Mouse (Mus musculus) heart, adult 11 months (tissue): ENCODE results near the gene Zfp146.
"Not testable (repeated sequence)": the region's sequence is repeated elsewhere in the genome, so short reads cannot be mapped to it uniquely, and the experiment has no call there.

Experiments
- DNase-seq: peaks from one replicate; pipeline ENCODE4 v3.0.0; 2022

Gene Zfp146

DNA sequence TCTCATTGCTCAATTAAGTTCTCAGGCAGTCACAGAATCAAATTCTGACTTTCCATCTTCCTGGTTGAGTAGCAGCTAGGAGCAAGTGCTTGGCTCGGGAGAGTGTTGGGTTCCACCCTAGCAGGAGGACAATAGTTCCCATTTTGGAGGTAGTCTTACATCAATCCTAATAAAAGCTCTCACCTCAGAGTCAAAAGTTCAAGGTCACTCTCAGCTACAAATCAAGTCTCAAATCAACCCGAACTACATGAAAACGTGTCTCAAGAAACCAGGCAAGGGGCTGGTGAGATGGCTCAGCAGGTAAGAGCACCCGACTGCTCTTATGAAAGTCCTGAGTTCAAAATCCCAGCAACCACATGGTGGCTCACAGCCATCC, 19.6 kb upstream of the Zfp146 start:
- DNase-seq: no peak

DNA sequence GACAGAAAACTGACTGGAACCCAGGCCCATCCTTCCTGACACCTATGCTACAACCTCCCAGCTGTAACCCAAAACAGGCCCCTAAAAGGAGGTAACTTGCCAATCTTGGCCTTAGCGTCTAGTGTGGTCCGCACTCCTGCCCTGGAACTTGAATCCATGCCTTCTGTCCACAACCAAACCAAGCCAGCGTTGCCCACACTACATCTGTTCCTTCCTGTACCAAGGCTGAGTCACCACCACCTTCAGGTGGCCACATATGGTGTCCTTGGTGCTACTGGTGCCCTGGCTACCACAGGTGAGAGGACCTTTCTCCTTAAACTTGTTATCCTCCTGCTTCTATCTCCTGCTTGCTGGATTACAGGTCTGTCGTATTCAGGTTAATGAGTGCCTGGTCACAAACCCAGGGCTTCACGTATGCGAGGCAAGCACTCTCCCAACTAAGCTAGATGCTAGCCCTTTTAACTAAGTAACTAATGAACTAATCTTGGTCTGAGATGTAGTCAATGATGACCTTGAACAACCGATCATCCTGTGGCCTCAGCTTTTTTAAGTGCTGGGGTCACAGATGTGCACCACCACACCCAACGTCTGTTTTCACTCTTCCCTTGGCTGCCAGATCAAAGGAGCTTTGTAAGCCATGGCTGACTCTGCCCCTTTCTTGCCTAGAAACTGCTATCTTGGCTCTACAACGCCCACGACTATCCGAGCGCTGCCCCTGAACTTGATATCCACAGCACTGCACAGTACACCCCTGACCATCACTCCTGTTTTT, 19.0 kb upstream of the Zfp146 start:
- DNase-seq: no peak

DNA sequence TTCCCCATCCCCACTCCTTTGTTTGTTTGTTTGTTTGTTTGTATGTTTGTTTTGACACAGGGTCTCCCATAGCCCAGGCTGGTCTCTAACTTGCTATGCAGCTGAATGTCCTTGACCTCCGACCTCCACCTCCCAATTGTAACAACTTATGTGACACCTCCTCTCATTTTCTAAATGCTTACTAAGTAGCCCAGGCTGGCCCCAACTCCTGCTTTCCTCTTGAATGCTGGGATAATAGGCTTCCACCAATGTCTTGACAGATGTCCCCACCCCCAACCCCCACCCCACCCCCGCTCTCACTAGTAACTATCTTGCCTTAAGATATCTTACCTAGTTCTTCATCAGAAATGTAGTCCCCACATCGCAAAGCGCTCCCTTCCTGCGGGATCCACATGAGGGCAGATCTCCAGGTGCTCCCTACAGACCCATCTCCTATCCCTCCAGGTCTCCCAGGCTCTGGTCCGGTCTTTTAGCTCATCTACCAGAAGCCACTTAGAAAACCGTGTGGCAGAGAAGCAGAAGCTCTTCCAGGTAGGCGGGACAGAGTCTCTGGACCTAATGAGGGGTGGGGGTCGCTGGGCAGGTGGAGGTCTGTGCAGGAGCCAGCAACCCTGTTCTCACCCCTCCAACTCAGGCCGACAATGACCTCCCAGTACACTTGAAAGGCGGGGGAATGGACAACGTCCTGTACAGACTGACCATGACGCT, 15.2 kb upstream of the Zfp146 start:
- DNase-seq: peak; percentile 95

DNA sequence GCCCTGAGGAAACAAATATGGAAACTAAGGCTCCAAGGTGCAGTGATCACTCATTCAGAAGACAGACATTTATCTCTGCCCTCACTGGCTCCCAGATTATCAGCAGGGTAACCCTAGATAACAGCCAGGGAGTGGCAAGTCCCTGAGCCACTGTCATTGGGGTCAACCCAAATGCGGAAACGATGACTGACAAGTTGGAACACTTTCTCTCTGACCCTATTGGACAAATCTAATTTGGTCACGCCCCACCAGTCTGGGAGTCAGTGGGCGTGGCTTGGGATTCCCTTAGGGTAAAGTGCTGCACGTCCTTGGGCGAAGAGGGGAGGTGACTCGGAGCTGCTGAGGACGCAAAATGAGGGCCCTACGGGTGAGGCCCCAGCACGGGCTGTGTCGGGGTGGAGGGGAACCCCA, 14.3 kb upstream of the Zfp146 start, which contains the start of gene Cox7a1:
TSS of gene Cox7a1 (plus strand) at position 266 of the 411 bp plus-strand sequence.
- DNase-seq: peak; percentile 99

DNA sequence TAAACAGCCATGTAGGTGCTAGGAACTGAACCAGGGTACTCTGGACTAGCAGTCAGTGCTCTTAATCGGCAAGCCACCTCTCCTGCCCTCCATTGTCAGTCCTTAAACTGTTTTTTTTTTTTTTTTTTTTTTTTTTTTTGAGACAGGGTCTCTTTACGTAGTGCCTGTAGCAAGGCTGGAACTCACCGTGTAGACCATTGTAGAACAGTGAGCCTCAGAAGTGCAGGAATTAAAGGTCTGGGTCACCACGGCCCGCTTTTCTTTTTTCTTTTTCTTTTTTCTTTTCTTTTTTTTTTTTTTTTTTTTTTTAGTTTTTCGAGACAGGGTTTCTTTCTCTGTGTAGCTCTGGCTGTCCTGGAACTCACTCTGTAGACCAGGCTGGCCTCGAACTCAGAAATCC, 13.6 kb upstream of the Zfp146 start:
- not testable (repeated sequence) for DNase-seq

DNA sequence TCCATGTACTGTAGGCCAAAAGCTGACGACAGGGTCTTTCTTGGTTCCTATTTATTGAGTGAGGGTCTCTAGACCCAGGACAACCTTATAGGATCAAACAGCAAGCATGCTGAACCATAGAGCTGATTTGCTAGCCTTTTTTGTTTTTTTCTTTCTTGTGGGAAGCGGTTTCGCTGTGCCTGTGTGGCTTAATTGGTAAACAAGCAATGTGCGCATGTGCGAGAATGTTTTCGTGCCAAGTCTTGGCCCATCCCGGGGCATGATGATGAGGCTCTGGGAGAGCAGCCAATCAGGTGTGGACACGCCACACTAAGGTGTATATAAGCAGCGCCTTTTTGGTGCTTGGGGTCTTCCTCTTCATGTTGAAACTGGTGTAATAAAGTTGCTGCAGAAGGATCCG, 12.4 kb upstream of the Zfp146 start:
- not testable (repeated sequence) for DNase-seq

DNA sequence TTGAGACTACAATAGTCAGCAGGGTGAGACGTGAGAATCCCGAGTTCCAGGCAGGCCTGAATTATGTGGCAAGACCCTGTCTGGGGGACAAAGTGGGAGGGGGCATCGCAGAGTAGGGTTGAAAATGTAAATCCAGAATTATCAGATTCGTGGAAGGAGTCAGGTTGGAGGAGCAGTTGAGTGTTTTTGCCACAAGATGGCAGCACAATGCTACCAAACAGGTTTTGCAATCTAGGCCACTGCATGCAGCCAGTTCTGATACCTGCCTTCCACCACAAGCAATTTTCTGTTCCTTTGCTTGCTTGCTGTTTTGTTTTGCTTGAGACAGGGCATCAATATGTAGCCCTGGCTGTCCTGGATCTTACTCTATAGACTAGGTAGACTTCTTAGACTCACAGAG, 11.8 kb upstream of the Zfp146 start:
- peak; percentile 94 for DNase-seq

DNA sequence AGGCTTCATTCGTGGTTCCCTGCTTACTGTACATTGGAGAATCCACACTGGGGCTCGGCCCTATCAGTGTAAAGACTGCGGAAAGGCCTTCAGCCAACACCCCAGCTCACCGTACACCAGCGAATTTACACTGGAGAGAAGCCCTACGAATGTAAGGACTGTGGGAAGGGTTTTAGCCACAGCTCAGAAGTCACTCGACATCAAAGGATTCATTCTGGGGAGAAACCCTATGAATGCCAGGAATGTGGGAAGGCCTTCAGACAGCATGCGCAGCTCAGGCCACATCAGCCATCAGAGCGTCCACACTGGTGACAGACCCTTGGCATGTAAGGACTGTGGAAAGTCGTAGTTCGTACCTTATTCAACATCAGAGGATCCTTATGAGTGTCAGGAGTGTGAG, 8.7 kb upstream of the Zfp146 start:
- DNase-seq: no peak

DNA sequence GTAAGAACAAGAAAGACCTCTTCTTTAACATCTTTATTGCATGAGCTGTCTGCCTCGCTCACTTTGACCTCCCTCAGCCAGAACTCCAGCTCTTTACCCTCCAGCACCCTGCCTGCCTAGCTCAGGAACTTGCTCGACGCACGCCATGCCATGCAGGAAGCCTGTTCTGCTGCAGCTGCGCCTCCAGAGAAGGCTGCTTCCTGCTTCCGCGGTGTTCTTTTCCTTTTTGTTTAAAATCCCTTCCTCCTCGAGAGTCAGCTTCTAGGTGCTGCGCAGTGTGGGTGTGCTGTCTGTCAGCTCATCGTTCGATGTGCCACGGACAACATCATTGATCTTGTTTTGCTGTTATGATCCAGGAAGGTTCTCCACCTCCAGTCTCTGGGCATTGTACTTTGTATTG, 6.9 kb upstream of the Zfp146 start:
- no peak for DNase-seq

DNA sequence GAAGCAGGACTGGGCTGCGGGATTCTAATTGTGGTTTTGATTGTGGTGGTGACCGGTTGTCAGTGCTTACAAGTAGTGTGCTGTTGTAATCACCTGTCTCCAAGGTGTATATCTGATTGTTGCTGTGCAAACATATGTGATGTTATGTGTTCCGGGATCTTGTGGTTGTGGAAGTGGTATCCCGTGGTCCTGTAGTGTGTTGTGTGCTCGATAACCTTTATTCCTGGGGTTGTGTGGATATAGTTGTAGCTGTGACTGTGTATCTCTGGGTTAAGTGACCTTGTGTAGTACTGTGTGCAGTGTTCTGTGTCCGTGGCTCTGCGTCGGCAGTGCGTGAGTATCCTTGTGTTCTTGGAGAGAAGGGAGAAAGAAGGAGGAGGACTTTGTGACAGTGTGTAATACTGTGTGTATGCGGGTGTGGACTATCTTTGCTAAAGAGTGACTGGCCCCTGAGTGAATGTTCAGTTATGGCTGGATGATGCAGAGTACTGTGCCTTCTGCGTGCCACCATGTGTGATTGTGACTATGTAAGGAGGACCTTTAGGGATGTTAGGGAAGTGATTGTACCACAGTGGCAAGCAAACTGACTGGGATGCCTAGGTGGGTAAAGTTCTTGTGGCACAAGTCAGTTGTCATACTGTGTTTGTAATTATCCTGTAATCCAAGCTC, 867 bp upstream of the Zfp146 start:
- DNase-seq: peak; percentile 77

DNA sequence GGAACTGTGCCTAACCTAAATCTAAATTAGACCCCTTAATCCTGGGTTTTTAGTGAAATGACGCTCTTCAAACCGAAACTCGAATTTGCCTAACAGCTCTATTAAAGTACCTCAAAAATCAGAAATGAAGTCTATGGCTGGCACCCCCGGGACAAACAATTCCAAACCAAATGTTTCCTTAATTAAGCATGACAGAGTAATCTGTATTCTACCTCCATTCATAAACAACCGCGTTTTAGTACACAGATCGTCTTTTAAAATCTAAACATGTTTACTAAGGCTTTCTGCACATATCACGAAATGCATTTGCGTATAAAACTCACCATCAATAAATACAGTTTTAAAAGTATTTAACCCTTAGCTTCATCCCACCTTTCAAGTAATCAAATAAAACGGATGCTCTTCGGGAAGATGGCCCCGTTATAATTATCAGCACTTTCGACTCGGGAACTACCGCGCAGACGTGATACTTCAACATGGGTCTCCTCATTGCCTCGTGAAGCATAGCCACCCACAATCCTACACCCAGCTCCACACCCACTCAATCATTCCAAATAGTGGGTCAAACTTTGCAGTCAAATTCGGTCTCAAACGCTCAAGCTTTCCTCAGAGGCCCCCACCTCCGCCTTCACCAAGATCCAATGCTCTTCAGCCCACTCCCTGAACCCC, 502 bp downstream of the Zfp146 start:
- DNase-seq: no peak

DNA sequence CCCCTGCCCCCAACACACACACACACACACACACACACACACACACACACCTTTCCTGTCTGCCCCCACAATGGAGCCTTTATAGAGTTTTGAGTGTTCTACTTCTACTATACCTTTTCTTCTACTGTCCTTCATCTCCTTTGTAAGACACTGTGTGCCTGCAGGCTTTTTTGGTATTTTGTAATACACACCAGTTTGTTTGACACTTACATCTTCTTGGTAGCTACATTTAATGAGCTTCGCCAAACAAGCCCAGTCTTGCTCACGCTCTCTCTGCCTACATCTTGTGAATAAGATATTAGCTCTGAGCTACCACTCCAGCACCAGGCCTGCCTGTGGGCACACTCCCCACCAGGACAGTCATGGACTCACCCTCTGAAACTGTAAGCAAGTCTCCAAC, 4.8 kb downstream of the Zfp146 start:
- DNase-seq: no peak

DNA sequence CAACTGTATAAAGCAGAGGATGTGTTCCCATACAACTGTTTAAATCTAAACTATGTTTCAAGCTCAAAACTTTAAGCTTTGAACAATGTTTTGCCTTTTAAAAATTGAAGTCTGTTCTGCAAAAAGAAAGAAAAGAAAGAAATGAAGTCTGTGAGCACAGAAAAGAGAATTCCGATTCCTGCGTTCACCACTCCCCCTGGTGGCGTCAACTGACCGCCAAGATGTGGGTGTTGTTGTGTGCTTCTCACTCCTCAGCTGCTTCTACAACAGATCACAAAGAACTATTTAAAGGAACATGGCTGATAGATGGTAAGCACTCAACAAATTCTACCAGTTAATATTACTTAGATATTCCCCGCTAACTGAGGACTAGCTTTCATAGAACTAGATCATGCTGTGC, 6.4 kb downstream of the Zfp146 start:
- no peak for DNase-seq

DNA sequence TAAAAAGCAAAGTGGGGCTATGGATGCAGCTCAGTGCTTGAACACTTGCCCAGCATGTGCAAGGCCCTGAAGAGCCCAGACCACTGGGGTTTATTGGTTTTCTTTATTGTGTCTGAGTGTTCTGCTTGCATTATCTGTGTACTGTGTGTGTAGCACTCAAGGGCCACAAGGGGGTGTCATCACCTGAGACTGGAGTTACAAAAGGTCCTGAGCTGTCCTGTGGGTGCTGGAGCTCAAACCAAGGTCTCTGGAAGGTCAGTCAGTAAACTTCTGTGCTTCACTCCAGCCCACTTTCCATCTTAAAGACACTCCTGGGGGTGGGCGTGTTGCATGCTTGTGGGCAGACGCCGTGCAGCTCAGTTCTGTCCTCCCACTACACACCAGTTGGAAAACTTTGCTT, 14.0 kb downstream of the Zfp146 start:
- no peak for DNase-seq

DNA sequence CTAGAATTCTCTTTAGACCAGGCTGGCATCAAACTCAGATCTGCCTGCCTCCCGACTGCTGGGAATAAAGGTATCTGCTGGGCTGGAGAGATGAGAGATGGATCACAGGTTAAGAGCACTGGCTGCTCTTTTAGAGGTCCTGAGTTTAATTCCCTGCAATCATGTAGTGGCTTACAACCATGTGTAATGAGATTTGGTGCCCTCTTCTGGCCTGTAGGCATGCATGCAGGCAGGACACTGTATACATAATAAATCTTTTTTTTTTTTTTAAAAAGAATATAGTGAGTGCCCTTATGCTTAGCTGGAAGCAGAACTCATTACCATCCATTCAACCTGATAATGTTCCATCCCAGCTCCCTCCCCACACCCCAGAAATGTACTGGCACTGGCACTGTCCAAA, 15.5 kb downstream of the Zfp146 start:
- no peak for DNase-seq

DNA sequence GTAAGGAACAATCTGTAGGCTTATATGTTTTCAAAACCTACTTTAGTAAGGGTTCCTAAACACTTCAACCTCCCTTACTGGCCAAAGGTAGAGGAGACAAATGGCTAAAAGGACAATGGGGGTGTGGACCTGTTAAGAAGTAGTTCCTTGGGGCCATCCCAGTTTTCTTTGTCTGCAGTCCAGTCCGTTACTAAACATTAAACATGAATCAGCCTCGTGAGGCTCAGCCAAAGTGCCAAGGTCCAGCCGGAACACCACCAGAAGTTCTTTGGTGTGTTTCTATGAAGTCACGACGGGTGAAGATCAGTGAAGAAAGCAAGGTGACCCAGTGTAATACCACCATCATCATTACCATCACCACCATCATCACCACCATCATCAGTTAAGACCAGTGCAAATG, 22.5 kb downstream of the Zfp146 start:
- DNase-seq: no peak

DNA sequence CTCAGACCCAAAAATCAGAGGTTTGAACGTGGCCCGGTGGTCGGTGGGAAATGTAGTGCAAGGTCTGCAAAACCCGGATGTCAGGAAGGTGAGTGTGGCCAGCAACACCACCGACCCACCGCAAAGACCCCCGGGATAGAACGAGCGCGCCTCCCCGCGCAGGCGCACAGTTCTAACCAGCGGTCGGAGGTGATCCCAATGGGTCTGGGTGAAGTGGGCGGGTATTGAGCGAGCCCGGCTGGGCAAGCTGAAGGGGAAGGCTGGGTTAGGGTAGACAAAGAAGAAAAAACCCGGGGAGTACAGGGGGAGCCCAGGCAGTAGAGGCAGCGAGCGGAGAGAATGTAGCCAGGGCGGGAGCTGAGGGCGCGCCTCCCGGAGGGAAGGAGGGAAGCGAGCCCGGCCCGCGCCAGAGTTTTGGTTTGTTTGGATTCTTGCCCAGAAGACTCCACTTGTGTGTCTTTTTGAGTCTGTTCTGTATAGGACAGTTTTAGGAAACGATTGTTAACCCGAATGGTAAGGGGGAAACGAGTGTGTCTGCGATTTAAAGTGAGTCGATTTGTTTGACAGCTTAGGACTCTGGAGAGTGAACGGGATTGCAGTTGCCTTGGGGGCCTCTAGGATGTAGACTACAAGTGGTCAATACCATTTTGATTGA, 25.9 kb downstream of the Zfp146 start:
- peak; percentile 96 for DNase-seq

DNA sequence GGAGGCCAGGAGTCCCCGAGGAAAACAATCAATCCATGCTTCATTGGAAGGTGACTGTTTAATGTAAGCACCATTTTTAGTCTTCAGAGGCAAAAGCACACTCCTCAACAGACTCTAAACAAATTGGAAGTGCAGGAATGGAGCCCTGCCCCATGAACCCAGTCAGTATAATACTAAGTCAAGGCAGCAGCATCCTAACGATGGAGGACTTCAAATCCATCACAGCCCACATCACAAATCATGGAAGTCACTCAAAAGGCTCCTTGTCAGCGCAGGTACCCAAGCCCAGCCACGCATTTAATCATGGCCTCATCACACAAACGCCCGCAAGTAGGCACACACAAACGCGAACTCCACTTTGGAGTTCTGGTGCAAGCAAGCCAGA, 26.4 kb downstream of the Zfp146 start:
- no peak for DNase-seq

DNA sequence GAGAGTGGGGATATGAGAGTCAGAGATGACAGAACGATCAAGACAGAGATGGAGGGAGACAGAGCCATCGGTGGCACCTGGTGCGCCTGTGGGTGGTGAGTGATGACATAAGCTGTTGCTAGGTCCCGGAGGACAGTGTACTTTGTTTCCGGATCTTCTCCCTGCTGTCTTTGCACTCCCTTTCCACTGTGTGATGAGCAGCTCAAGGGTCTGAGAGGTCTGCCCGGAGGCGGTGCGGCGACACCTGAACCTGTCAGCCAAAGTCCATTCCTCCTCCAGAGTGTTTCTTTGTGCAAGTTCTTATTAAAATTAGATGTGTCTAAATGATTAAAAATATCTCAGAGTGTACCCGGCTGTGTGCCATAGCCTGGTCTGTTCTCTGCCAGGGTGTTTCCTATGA, 32.7 kb downstream of the Zfp146 start:
- no peak for DNase-seq

DNA sequence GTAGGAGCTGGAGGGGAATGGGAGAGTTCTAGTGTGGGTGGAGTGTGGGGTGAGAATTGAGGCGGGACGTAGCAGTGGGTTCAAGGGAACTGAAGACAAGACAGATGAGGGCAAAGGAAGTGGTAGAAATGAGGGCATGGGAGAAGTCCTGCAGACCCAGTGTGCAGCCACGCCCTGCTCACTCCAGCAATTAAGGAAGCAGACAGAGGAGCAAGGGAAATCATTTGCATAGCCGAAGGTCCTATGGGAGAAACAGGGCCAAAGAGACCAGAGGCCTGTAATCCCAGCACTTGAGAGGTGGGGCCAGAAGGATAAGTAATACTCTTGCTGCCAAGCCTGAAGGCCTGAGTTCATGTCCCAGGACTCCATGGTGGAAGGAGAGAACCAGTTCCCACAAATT, 37.2 kb downstream of the Zfp146 start:
- DNase-seq: no peak

DNA sequence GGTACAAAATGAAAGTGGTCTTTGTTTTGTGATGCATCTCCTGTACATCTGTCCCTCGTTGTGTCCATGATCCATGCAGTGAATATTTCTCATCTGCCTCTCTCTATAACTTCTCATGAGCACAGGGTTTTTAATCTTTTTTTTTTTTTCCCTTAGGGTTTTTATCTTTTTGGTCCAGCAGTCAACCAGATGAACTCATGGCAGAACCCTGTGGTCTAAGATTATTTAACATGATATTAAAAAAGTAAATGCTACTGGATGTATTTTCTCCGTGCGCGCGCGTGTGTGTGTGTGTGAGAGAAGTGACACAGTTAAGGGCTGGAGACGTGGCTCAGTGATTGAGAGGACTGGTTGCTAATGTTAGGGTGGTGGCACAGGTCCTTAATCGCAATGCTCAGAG, 39.6 kb downstream of the Zfp146 start:
- DNase-seq: no peak

DNA sequence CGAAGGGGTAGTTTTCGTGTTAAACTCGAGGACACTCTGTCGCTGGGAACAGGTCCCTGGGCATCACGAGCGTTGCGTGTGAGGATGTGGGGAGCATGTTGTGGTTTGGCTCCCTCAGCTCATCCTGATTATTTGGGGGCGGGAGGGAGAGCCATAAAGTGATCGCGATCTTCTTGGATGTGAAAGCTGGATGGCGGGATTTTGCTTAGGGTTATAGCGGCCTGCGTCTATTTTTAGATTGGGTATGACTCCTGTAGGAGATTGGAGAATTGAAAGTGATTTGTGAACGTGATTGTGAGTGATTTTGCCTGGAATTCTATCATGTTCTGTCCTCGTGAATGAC, 47.4 kb downstream of the Zfp146 start:
- DNase-seq: no peak
